Mouse (Mus musculus) embryo, embryonic 10.5 days (tissue): ENCODE results near the gene Saa2.
"Not testable (repeated sequence)": the region's sequence is repeated elsewhere in the genome, so short reads cannot be mapped to it uniquely, and the experiment has no call there.

Experiments
- DNase-seq: peaks from one replicate; pipeline ENCODE4 v3.0.0-alpha.2; 2015; ENCODE audit warnings: low spot score

The Saa2 gene

DNA sequence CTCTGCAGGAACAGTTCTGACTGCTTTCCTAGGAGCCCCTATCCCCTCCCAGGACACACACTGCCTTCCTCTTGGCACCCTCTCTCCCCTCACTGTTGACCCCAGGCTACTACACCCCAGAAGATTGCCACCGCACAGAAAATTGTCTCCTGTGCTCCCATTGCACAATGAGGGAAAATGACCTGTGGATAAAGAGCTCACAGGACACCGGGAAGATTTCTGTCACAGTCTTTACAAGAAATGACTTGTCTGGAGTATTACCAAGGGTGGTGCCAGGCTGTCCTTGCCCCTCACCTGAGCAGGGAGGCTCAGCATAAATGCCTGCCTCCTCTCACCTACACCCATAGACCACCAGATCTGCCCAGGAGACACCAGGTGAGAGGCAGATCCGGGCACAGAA is at the start of gene Saa2:
Gene Saa2 (plus strand): TSS at position 301 of the 400 bp plus-strand sequence.
- DNase-seq, result no peak

DNA sequence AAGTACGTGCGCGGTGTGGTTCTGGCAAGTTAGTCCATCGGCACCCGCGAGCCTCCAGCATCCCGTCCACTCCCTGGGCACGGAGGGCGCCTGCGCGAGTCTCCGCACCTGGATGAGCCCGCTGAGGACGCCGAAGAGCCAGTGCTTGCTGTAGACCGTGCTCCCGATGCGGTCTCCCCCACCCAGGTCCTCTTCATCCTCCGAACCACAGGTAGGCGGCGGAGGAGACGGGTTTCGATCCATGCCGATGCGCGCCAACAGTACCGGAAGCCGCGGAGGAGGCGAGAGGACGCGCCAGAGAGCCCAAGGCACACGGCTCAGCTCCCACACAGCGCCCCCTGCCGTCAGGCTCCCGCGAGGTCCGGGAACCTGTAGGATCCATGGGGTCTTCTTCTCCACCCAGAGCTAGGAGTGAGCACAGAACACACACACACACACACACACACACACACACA is 41.2 kb upstream of the Saa2 start, which contains the start of gene Saal1:
Gene Saal1 (minus strand): TSS at position 291 of the 455 bp plus-strand sequence.
- peak; percentile 95 for DNase-seq

DNA sequence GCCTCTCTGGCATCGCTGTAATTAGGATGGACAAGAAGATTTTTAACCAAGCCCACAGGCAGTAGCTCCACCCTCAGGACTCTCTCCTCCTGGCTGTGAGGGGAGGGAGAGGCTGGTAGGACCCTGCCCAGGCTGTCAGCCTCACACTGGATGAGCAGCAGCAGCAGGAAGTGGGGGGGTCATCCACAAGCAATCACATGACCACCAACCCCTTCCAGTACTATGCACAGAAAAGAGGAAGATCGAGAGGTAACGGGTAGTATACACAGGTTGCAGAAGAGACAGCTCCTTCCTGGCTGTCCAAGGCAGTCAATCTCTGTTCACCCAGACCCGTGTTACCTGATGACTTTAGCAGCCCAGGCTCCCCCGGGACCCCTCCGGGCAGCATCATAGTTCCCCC is 39.3 kb upstream of the Saa2 start:
- DNase-seq, result no peak

DNA sequence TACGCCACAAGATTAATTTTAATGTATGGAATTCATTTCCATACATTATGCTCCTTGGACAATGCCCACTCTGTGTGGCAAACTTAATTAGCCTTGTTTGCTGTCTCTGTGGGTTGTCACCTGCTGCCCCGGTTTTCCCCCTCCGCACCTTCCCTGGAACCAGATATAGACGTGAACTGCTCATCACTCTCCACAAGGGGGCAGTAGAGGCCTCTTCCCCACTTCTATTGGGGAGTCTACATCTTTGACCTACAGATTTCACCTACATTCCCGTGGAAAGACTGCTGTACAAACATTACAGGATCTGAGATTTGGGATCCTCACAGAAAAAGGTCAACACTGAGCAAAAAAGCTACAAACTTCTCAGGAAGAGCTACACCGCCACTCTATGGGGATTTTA is 37.1 kb upstream of the Saa2 start:
- DNase-seq, result peak; percentile 83

- no peak for DNase-seq
Measured at GRCm38 (mm10) chr7:46715600-46715999, 36.0 kb upstream of the Saa2 start, which contains the start of gene Saa3. Gene Saa3, minus strand, starts transcription at chr7:46715700.

- no peak for DNase-seq
Measured at GRCm38 (mm10) chr7:46716897-46717296, 34.7 kb upstream of the Saa2 start.

DNA sequence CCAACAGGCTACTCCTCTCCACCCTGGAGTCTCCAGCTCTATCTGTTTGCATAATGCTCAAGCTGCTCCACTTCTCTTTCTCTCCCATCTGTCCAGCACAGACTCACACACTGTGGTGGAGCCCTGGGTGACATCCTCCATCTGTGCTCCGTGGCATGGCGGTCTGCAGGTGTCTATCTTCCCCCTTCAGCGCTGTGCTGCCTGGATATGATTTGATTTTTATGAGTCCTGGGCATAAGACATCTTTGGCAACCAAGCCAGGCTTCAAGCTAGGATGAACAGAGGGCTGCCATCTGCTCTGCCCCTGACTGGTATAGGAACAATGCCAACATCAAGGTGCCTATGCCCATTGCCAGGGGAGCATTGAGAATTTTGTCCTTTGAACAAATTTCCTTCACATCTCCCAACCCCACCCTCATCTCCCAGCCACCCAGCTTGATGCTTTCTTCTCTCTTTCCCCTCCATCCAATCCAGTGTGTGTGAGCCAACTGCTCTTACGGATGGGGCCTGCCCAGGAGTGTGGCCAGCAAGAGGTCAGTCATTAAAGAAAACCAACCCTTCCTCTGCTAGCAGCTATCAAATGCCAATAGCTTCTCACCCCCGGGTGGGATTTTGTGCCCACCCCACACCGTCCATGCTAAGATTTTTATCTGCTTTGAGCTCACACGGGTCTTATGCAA is 32.9 kb upstream of the Saa2 start:
- DNase-seq, result no peak

DNA sequence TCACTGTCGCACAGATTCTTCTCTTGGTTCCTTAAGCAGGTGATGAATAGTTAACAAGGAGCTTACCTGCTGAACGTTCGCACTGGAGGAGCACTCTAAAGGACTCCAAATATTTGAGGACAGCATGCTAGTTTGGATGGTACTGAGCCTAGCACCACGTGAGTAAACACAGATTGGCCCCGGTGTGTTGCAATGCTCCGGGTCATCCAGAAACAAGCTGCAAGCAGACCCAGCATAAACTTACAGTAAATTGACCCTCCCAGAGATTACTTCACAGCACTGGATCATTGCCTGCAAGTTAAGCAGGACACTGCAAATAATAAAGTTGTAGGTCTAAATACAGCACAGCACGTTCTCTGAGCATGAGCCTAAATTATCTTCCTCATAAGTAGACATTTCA is 32.1 kb upstream of the Saa2 start:
- no peak for DNase-seq

DNA sequence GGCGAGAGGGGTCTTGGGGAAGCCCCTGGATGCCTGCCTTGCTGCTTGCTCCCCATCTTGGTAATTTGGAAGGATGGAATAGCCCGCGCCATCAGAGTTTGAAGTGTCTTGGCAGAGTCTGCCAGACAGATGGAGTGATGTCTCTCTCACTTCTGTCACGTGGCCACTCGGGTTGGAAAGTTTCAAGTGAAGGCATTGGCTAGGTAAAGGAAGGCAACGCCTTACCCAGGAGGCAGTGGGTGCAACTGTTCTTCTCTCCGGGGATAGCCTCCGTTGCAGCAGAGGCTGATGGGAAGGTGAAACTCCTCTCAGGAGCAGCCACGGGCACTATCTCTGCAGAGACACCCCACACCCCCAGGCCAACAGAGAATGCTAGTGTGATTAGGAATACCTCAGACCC is 31.1 kb upstream of the Saa2 start:
- no peak for DNase-seq

DNA sequence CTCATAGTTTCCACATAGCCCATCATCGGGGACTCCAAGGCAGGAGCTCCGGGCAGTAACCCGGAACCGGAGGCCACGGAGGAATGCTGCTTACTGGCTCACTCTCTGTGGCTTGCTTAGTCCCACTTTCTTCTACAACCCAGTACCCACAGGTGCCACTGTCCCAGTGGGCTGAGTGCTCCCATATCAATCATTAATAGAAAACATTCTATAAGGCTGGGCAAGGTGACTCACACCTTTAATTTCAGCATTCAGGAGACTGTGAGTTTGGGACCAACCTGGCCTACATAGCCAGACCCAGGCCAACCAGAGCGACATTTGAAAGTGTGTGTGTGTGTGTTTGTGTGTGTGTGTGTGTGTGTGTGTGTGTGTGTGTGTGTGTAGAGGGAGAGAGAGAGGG is 28.2 kb upstream of the Saa2 start:
- DNase-seq, result no peak

GRCm38 (mm10) chr7:46723849-46724248 is 27.7 kb upstream of the Saa2 start:
- no peak for DNase-seq

- DNase-seq, result no peak
Measured at GRCm38 (mm10) chr7:46724396-46724795, 27.2 kb upstream of the Saa2 start.

GRCm38 (mm10) chr7:46727584-46727983 is 24.0 kb upstream of the Saa2 start:
- no peak for DNase-seq

GRCm38 (mm10) chr7:46732458-46732857 is 19.1 kb upstream of the Saa2 start, which contains the start of gene Saa4:
Gene Saa4, minus strand, starts transcription at chr7:46732603.
- DNase-seq, result no peak

GRCm38 (mm10) chr7:46734983-46735382 is 16.6 kb upstream of the Saa2 start:
- DNase-seq, result no peak

- no peak for DNase-seq
Measured at GRCm38 (mm10) chr7:46738561-46739460, 12.8 kb upstream of the Saa2 start.

DNA sequence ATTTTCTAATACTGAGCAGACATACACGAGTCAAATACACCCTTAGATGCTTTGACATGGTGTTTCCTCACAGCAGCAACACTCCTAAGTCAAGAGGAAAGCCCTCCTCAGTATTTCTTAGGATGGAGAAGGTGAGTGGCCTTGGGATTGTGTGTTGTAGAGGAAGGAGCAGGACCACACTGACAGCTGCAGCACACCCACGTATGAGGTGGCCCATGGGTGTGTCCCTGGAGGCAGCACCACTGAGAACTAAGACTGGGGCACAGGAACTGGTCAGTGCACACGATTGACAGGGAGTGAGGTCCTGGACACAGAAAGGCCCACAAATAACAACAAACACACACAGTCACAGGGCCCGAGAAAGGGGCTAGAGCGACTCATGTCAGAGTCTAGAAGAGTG is 11.5 kb upstream of the Saa2 start:
- not testable (repeated sequence) for DNase-seq

DNA sequence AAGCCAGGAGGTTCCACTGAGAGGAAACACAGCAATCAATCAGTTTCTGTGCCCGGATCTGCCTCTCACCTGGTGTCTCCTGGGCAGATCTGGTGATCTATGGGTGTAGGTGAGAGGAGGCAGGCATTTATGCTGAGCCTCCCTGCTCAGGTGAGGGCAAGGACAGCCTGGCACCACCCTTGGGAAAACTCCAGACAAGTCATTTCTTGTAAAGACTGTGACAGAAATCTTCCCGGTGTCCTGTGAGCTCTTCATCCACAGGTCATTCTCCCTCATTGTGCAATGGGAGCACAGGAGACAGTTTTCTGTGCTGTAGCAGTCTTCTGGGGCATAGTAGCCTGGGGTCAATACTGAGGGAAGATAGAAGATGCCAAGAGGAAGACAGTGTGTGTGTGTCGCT is 8.7 kb upstream of the Saa2 start, which contains the start of gene Saa1:
Gene Saa1 (minus strand): TSS at position 101 of the 400 bp plus-strand sequence.
- DNase-seq, result not testable (repeated sequence)

- DNase-seq, result no peak
Measured at GRCm38 (mm10) chr7:46745816-46746215, 5.8 kb upstream of the Saa2 start.

- DNase-seq, result no peak
Measured at GRCm38 (mm10) chr7:46746381-46746780, 5.2 kb upstream of the Saa2 start.

DNA sequence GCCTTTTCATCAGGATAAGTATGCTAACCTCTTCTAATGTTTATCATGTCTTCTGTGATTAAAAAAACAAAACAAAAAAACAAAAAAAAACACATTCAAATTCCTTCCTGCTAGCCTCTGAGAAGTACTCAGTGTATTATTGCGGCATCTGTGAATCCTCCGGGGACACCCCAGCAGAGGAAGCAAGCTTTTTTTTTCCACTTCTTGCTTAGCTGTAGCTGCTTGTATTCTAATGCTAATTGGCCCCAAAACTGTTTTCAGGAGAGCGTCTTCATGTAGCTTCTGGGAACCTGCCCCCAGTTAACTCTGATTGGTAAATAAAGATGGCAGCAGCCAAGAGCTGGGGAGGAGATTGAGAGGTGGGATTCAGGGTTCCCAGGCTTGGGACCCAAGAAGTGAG is 3.1 kb upstream of the Saa2 start:
- DNase-seq, result no peak

GRCm38 (mm10) chr7:46761049-46761795 is 9.6 kb downstream of the Saa2 start:
- DNase-seq, result no peak
